Mouse (Mus musculus): Measurements from ENCODE around the gene Inava. TPM values are rescaled to one million over a fixed set of nuclear protein-coding genes. Genes with fewer than 3 reads are reported as not detected.

Inava gene
- polyA plus RNA-seq, 1 experiment from 2014 or later = 2.3 TPM

GRCm38 (mm10) chr1:136258495-136258894 is 24.4 kb upstream of the Inava start:
- H3K4me2 ChIP-seq (ENCODE audit: low read depth, low read length) = no peak overlapping the region
- no peaks in the 10 kb centered on the region for H3K36me3 ChIP-seq (ENCODE audit: control insufficient read depth, insufficient read depth, low read length)
- no peak overlapping the region for H3K27ac ChIP-seq (ENCODE audit: low read depth, low read length)
- 79% methylated on average over 9 of the region's 9 CpGs for WGBS
- peaks cover 14% of the 10 kb centered on the region for H3K27me3 ChIP-seq (ENCODE audit: control insufficient read depth, insufficient read depth, low read length)
- no peak overlapping the region for H3K4me3 ChIP-seq (ENCODE audit: low read depth, low read length)
- no peak for ATAC-seq (ENCODE audit: low read depth)
- H3K9ac ChIP-seq (replicated peaks; ENCODE audit: low read depth, low read length) = no peak overlapping the region
- 0 out of 2 replicates have a peak, but pooled peaks cover 6% of the 10 kb centered on the region for H3K4me1 ChIP-seq (ENCODE audit: control insufficient read depth, insufficient read depth, low read length)
- H3K9me3 ChIP-seq (ENCODE audit: control insufficient read depth, low read length) = no peaks in the 10 kb centered on the region

- Histone ChIP-seq H3K4me1 (ENCODE audit: control insufficient read depth, insufficient read depth, low read length) (0 out of 2 replicates have a peak, but pooled peaks cover 2% of the 10 kb centered on the region), H3K9me3 (ENCODE audit: control insufficient read depth, low read length) (no peaks in the 10 kb centered on the region), H3K4me3 (ENCODE audit: low read depth, low read length) (no peak overlapping the region), H3K36me3 (ENCODE audit: control insufficient read depth, insufficient read depth, low read length) (no peaks in the 10 kb centered on the region), H3K27ac (ENCODE audit: low read depth, low read length) (no peak overlapping the region), H3K9ac (replicated peaks; ENCODE audit: low read depth, low read length) (no peak overlapping the region), H3K27me3 (ENCODE audit: control insufficient read depth, insufficient read depth, low read length) (peaks cover 9% of the 10 kb centered on the region), H3K4me2 (ENCODE audit: low read depth, low read length) (no peak overlapping the region)
- no peak for ATAC-seq (ENCODE audit: low read depth)
- WGBS = 26% methylated on average over 8 of the region's 8 CpGs
Observed at GRCm38 (mm10) chr1:136255657-136256056, 21.6 kb upstream of the Inava start.

- ATAC-seq (ENCODE audit: low read depth) = no peak
- no peak overlapping the region for H3K4me3 ChIP-seq (ENCODE audit: low read depth, low read length)
- H3K9ac ChIP-seq (replicated peaks; ENCODE audit: low read depth, low read length) = no peak overlapping the region
- peaks cover 7% of the 10 kb centered on the region for H3K27me3 ChIP-seq (ENCODE audit: control insufficient read depth, insufficient read depth, low read length)
- H3K27ac ChIP-seq (ENCODE audit: low read depth, low read length) = no peak overlapping the region
- 37% methylated on average over 6 of the region's 6 CpGs for WGBS
- H3K9me3 ChIP-seq (ENCODE audit: control insufficient read depth, low read length) = no peaks in the 10 kb centered on the region
- no peaks in the 10 kb centered on the region for H3K4me1 ChIP-seq (ENCODE audit: control insufficient read depth, insufficient read depth, low read length)
- H3K4me2 ChIP-seq (ENCODE audit: low read depth, low read length) = no peak overlapping the region
- no peaks in the 10 kb centered on the region for H3K36me3 ChIP-seq (ENCODE audit: control insufficient read depth, insufficient read depth, low read length)
Observed at GRCm38 (mm10) chr1:136255174-136255573, 21.1 kb upstream of the Inava start.

GRCm38 (mm10) chr1:136254503-136255065 is 20.5 kb upstream of the Inava start:
- Histone ChIP-seq H3K4me1 (ENCODE audit: control insufficient read depth, insufficient read depth, low read length) (no peaks in the 10 kb centered on the region), H3K9me3 (ENCODE audit: control insufficient read depth, low read length) (no peaks in the 10 kb centered on the region), H3K36me3 (ENCODE audit: control insufficient read depth, insufficient read depth, low read length) (no peaks in the 10 kb centered on the region), H3K4me3 (ENCODE audit: low read depth, low read length) (no peak overlapping the region), H3K27me3 (ENCODE audit: control insufficient read depth, insufficient read depth, low read length) (peaks cover 5% of the 10 kb centered on the region), H3K4me2 (ENCODE audit: low read depth, low read length) (no peak overlapping the region), H3K9ac (replicated peaks; ENCODE audit: low read depth, low read length) (no peak overlapping the region), H3K27ac (ENCODE audit: low read depth, low read length) (no peak overlapping the region)
- ATAC-seq (ENCODE audit: low read depth) = no peak
- WGBS = 85% methylated on average over 10 of the region's 10 CpGs

- H3K36me3 ChIP-seq (ENCODE audit: control insufficient read depth, insufficient read depth, low read length) = no peaks in the 10 kb centered on the region
- H3K4me1 ChIP-seq (ENCODE audit: control insufficient read depth, insufficient read depth, low read length) = no peaks in the 10 kb centered on the region
- H3K9ac ChIP-seq (replicated peaks; ENCODE audit: low read depth, low read length) = no peak overlapping the region
- H3K27ac ChIP-seq (ENCODE audit: low read depth, low read length) = no peak overlapping the region
- peaks cover 2% of the 10 kb centered on the region for H3K27me3 ChIP-seq (ENCODE audit: control insufficient read depth, insufficient read depth, low read length)
- ATAC-seq (ENCODE audit: low read depth) = no peak
- H3K9me3 ChIP-seq (ENCODE audit: control insufficient read depth, low read length) = no peaks in the 10 kb centered on the region
- H3K4me2 ChIP-seq (ENCODE audit: low read depth, low read length) = no peak overlapping the region
- H3K4me3 ChIP-seq (ENCODE audit: low read depth, low read length) = no peak overlapping the region
- 23% methylated on average over 2 of the region's 2 CpGs for WGBS
Observed at GRCm38 (mm10) chr1:136253472-136253871, 19.4 kb upstream of the Inava start.

- no peaks in the 10 kb centered on the region for H3K4me1 ChIP-seq (ENCODE audit: control insufficient read depth, insufficient read depth, low read length)
- 37% methylated on average over 5 of the region's 5 CpGs for WGBS
- no peak overlapping the region for H3K4me2 ChIP-seq (ENCODE audit: low read depth, low read length)
- no peaks in the 10 kb centered on the region for H3K9me3 ChIP-seq (ENCODE audit: control insufficient read depth, low read length)
- no peak for ATAC-seq (ENCODE audit: low read depth)
- no peak overlapping the region for H3K27ac ChIP-seq (ENCODE audit: low read depth, low read length)
- no peak overlapping the region for H3K4me3 ChIP-seq (ENCODE audit: low read depth, low read length)
- no peaks in the 10 kb centered on the region for H3K27me3 ChIP-seq (ENCODE audit: control insufficient read depth, insufficient read depth, low read length)
- no peak overlapping the region for H3K9ac ChIP-seq (replicated peaks; ENCODE audit: low read depth, low read length)
- H3K36me3 ChIP-seq (ENCODE audit: control insufficient read depth, insufficient read depth, low read length) = no peaks in the 10 kb centered on the region
Observed at GRCm38 (mm10) chr1:136249662-136250061, 15.6 kb upstream of the Inava start.

- no peak overlapping the region for H3K4me3 ChIP-seq (ENCODE audit: low read depth, low read length)
- no peak overlapping the region for H3K9ac ChIP-seq (replicated peaks; ENCODE audit: low read depth, low read length)
- H3K36me3 ChIP-seq (ENCODE audit: control insufficient read depth, insufficient read depth, low read length) = no peaks in the 10 kb centered on the region
- WGBS = 90% methylated on average over 5 of the region's 5 CpGs
- H3K27me3 ChIP-seq (ENCODE audit: control insufficient read depth, insufficient read depth, low read length) = no peaks in the 10 kb centered on the region
- H3K4me1 ChIP-seq (ENCODE audit: control insufficient read depth, insufficient read depth, low read length) = no peaks in the 10 kb centered on the region
- H3K27ac ChIP-seq (ENCODE audit: low read depth, low read length) = no peak overlapping the region
- no peaks in the 10 kb centered on the region for H3K9me3 ChIP-seq (ENCODE audit: control insufficient read depth, low read length)
- H3K4me2 ChIP-seq (ENCODE audit: low read depth, low read length) = no peak overlapping the region
- ATAC-seq (ENCODE audit: low read depth) = no peak
Observed at GRCm38 (mm10) chr1:136247393-136247792, 13.3 kb upstream of the Inava start.

- H3K9ac ChIP-seq (replicated peaks; ENCODE audit: low read depth, low read length) = no peak overlapping the region
- no peak overlapping the region for H3K4me3 ChIP-seq (ENCODE audit: low read depth, low read length)
- H3K36me3 ChIP-seq (ENCODE audit: control insufficient read depth, insufficient read depth, low read length) = no peaks in the 10 kb centered on the region
- no peaks in the 10 kb centered on the region for H3K4me1 ChIP-seq (ENCODE audit: control insufficient read depth, insufficient read depth, low read length)
- 85% methylated on average over 5 of the region's 5 CpGs for WGBS
- no peak overlapping the region for H3K27ac ChIP-seq (ENCODE audit: low read depth, low read length)
- no peak overlapping the region for H3K4me2 ChIP-seq (ENCODE audit: low read depth, low read length)
- no peaks in the 10 kb centered on the region for H3K9me3 ChIP-seq (ENCODE audit: control insufficient read depth, low read length)
- ATAC-seq (ENCODE audit: low read depth) = no peak
- H3K27me3 ChIP-seq (ENCODE audit: control insufficient read depth, insufficient read depth, low read length) = no peaks in the 10 kb centered on the region
Observed at GRCm38 (mm10) chr1:136244469-136244868, 10.4 kb upstream of the Inava start.

GRCm38 (mm10) chr1:136241801-136242200 is 7.7 kb upstream of the Inava start:
- WGBS = 92% methylated on average over 7 of the region's 7 CpGs
- Histone ChIP-seq H3K27ac (ENCODE audit: low read depth, low read length) (no peak overlapping the region), H3K27me3 (ENCODE audit: control insufficient read depth, insufficient read depth, low read length) (no peaks in the 10 kb centered on the region), H3K4me2 (ENCODE audit: low read depth, low read length) (no peak overlapping the region), H3K9me3 (ENCODE audit: control insufficient read depth, low read length) (no peaks in the 10 kb centered on the region), H3K9ac (replicated peaks; ENCODE audit: low read depth, low read length) (no peak overlapping the region), H3K4me1 (ENCODE audit: control insufficient read depth, insufficient read depth, low read length) (no peaks in the 10 kb centered on the region), H3K36me3 (ENCODE audit: control insufficient read depth, insufficient read depth, low read length) (no peaks in the 10 kb centered on the region), H3K4me3 (ENCODE audit: low read depth, low read length) (no peak overlapping the region)
- no peak for ATAC-seq (ENCODE audit: low read depth)
